Mouse (Mus musculus): ENCODE data around the gene Nfkb2.

Nfkb2 gene

GRCm38 (mm10) chr19:46308706-46309435, 4.8 kb downstream of the Nfkb2 start:
- DNase-seq, result peak; percentile 90

GRCm38 (mm10) chr19:46309651-46310305, 5.7 kb downstream of the Nfkb2 start:
- DNase-seq, result no peak

GRCm38 (mm10) chr19:46310312-46310865, 6.3 kb downstream of the Nfkb2 start:
- no peak for DNase-seq

- no peak for DNase-seq
Observed at GRCm38 (mm10) chr19:46311341-46311740, 7.2 kb downstream of the Nfkb2 start.

- DNase-seq, result no peak
Observed at GRCm38 (mm10) chr19:46312566-46312965, 8.4 kb downstream of the Nfkb2 start.

- no peak for DNase-seq
Observed at GRCm38 (mm10) chr19:46313116-46313515, 9.0 kb downstream of the Nfkb2 start.

- no peak for DNase-seq
Observed at GRCm38 (mm10) chr19:46313591-46313990, 9.5 kb downstream of the Nfkb2 start.

- DNase-seq, result peak; percentile 86
Observed at GRCm38 (mm10) chr19:46314151-46314601, 10.1 kb downstream of the Nfkb2 start.

GRCm38 (mm10) chr19:46314872-46315742, 11.0 kb downstream of the Nfkb2 start:
- DNase-seq, result peak; percentile 87

- DNase-seq, result peak; percentile 49
Observed at GRCm38 (mm10) chr19:46315752-46316610, 11.9 kb downstream of the Nfkb2 start.

GRCm38 (mm10) chr19:46316846-46317545, 12.9 kb downstream of the Nfkb2 start:
- DNase-seq, result no peak

GRCm38 (mm10) chr19:46317546-46317885, 13.4 kb downstream of the Nfkb2 start:
- DNase-seq, result no peak

GRCm38 (mm10) chr19:46318031-46318471, 13.9 kb downstream of the Nfkb2 start:
- no peak for DNase-seq

- DNase-seq, result peak; percentile 67
Observed at GRCm38 (mm10) chr19:46318586-46319378, 14.7 kb downstream of the Nfkb2 start.

GRCm38 (mm10) chr19:46320076-46320785, 16.1 kb downstream of the Nfkb2 start:
- no peak for DNase-seq

GRCm38 (mm10) chr19:46321101-46321943, 17.2 kb downstream of the Nfkb2 start:
- no peak for DNase-seq

GRCm38 (mm10) chr19:46322144-46322995, 18.2 kb downstream of the Nfkb2 start:
- no peak for DNase-seq

Measured in liver (tissue).